Comparison of ENCODE assay signal across 9 mouse cellular contexts in genomic region chr15:78948152-78948725, GRCm38 (mm10). TPM values are rescaled to one million over a fixed set of nuclear protein-coding genes. Genes with fewer than 3 reads are reported as not detected.
DNase-seq lines count a peak whose midpoint lies in the region; ATAC-seq and TF ChIP-seq lines count a peak whose summit lies in the region.
"Had no signal": no experiment of that assay in that cellular context is flagged by ENCODE, and none has a peak within 500 bp of the region (broad histone marks: within the 10 kb centered on the region; RNA-seq: fewer than 3 reads in every experiment).

No protein-coding gene starts in this region.

- peaks cover 6 to 8% of the 10 kb centered on the region in 2 experiments; a peak in 3 of 4 replicates for H3K4me1 ChIP-seq in heart, embryonic 14.5 days (ENCODE audit: control insufficient read depth in 2 of 2, insufficient read depth in 2 of 2, low read length in 2 of 2)
- H3K4me1 ChIP-seq in cortical plate, adult 2 months (ENCODE audit: control insufficient read depth, insufficient read depth, low read length) = no peaks in the 10 kb centered on the region
- H3K4me1 ChIP-seq in hindbrain, embryonic 16.5 days (ENCODE audit: control insufficient read depth, insufficient read depth, low read depth, low read length) = peaks cover 13% of the 10 kb centered on the region

- H3K9ac ChIP-seq in heart, embryonic 14.5 days (ENCODE audit: low read length) = peak overlapping the region; percentile 68
- peak overlapping the region; percentile 77 for H3K9ac ChIP-seq in hindbrain, embryonic 16.5 days (ENCODE audit: low read depth, low read length)

- H3ac ChIP-seq in myocyte (ENCODE audit: control insufficient read depth, insufficient read length) = no peak overlapping the region

- H3K79me2 ChIP-seq in myocyte (ENCODE audit: control insufficient read depth, insufficient read depth) = no peaks in the 10 kb centered on the region

- no peak for DNase-seq in heart, postnatal 25 days (ENCODE audit: low spot score)
- DNase-seq in adrenal gland, postnatal 4 days (ENCODE audit: low spot score in 2 of 2) = no peak
- no peak for DNase-seq in thymus, postnatal 10 days (ENCODE audit: low spot score in 2 of 2)
- no peak for DNase-seq in cerebellum, adult 11-12 months

- intact Hi-C loops in heart, postnatal 25 days (cut with DNase I) = no loop called here

- TF ChIP-seq POLR2A in cortical plate, adult 2 months (IDR thresholded peaks at IDR 0.05; ENCODE audit: extremely low read depth, insufficient read depth, low read length) = no peak
- TF ChIP-seq POLR2A in myocyte (IDR thresholded peaks at IDR 0.05; ENCODE audit: insufficient read length, low read depth) = no peak

- TF ChIP-seq CTCF in cortical plate, adult 2 months (IDR thresholded peaks at IDR 0.05; ENCODE audit: extremely low read depth, insufficient read depth, low read length) = no peak

- no peak for ATAC-seq in heart, embryonic 14.5 days (ENCODE audit: insufficient number of reproducible peaks, insufficient read depth, low FRiP score, low read depth)
- peak; percentile 31 for ATAC-seq in hindbrain, embryonic 16.5 days

- H3K4me2 ChIP-seq in heart, embryonic 14.5 days (ENCODE audit: low read length) = peak overlapping the region; percentile 90
- peak overlapping the region; percentile 57 for H3K4me2 ChIP-seq in hindbrain, embryonic 16.5 days (ENCODE audit: low read length)
- peak overlapping the region; percentile 90 for H3K4me2 ChIP-seq in myocyte (ENCODE audit: low read depth)

- H3K27me3 ChIP-seq in heart, embryonic 14.5 days (ENCODE audit: control insufficient read depth, insufficient read depth, low read length) = peaks cover 4% of the 10 kb centered on the region; the same call in 1 of the 2 replicates
- H3K27me3 ChIP-seq in hindbrain, embryonic 16.5 days (replicated peaks; ENCODE audit: control insufficient read depth, insufficient read depth, low read length) = no peaks in the 10 kb centered on the region; the same call in 1 of the 2 replicates
- H3K27me3 ChIP-seq in myocyte (ENCODE audit: control insufficient read depth, insufficient read depth, insufficient read length) = no peaks in the 10 kb centered on the region
- H3K27me3 ChIP-seq: Patski had no signal

- no peaks in the 10 kb centered on the region for H3K36me3 ChIP-seq in heart, embryonic 14.5 days (ENCODE audit: control insufficient read depth, insufficient read depth, low read length)
- H3K36me3 ChIP-seq in hindbrain, embryonic 16.5 days (ENCODE audit: control insufficient read depth, insufficient read depth, low read length) = no peaks in the 10 kb centered on the region; the same call in 1 of the 2 replicates
- H3K36me3 ChIP-seq in myocyte (ENCODE audit: control insufficient read depth, insufficient read depth) = no peaks in the 10 kb centered on the region

- peak overlapping the region; percentile 45 to 54 for H3K4me3 ChIP-seq in heart, embryonic 14.5 days (ENCODE audit: control insufficient read depth in 1 of 2, insufficient read depth in 1 of 2, low read depth in 1 of 2, low read length in 2 of 2)
- peak overlapping the region; percentile 20 for H3K4me3 ChIP-seq in cortical plate, adult 2 months (ENCODE audit: insufficient read depth, low read length)
- H3K4me3 ChIP-seq in hindbrain, embryonic 16.5 days (ENCODE audit: low read length) = peak overlapping the region; percentile 66
- peak overlapping the region; percentile 25 for H3K4me3 ChIP-seq in myocyte

- no peaks in the 10 kb centered on the region for H3K9me3 ChIP-seq in heart, embryonic 14.5 days (ENCODE audit: control insufficient read depth, low read length)
- H3K9me3 ChIP-seq in hindbrain, embryonic 16.5 days (ENCODE audit: control insufficient read depth, low read length) = no peaks in the 10 kb centered on the region

- no peak overlapping the region for H3K27ac ChIP-seq in heart, embryonic 14.5 days (replicated peaks in 1 of 2; ENCODE audit: control insufficient read depth in 1 of 2, insufficient read depth in 1 of 2, low read depth in 2 of 2, low read length in 2 of 2)
- no peak overlapping the region for H3K27ac ChIP-seq in cortical plate, adult 2 months (ENCODE audit: insufficient read depth, low read length)
- H3K27ac ChIP-seq in hindbrain, embryonic 16.5 days (ENCODE audit: low read depth, low read length) = peak overlapping the region; percentile 77

- WGBS in heart, embryonic 14.5 days = 9% methylated on average over 11 of the region's 11 CpGs
- WGBS in hindbrain, embryonic 16.5 days = 2% methylated on average over 11 of the region's 11 CpGs

TF ChIP-seq in myocyte, 11 proteins besides CTCF, POLR2A, EP300 and RAD21:
- no peak for TF ChIP-seq E2F4 (IDR thresholded peaks at IDR 0.05; ENCODE audit: insufficient read depth)

RNA-seq across cellular contexts. Expression of gene Triobp, which starts 0.7 kb away (rescaled TPM):
- 34.9 and 41.1 TPM in 2 replicates for polyA plus RNA-seq in heart, embryonic 14.5 days (2014; fragmentation: Nextera tagmentation; extraction: Ambion mirVana)
- 10 to 100 TPM; 36.0 to 39.8 TPM for total RNA-seq in heart, postnatal 25 days (2021)
- polyA plus RNA-seq in cortical plate, adult 2 months (2012; rRNA removed) = 10.3 and 11.0 TPM in 2 replicates
- polyA plus RNA-seq in hindbrain, embryonic 16.5 days (2015; fragmentation: Nextera tagmentation; extraction: Ambion mirVana) = 36.1 and 40.4 TPM in 2 replicates
- 19.9 TPM for polyA plus RNA-seq in myocyte (2012; fragmentation: generic; extraction: Trizol)
- total RNA-seq in adrenal gland, postnatal 4 days (2021) = 100 to 1,000 TPM in 1 of 2 experiments, 10 to 100 TPM in 1; 96.9 to 112 TPM

RNA-seq across cellular contexts. Expression of gene Nol12, which starts 13.5 kb away (rescaled TPM):
- polyA plus RNA-seq in heart, embryonic 14.5 days (2014; fragmentation: Nextera tagmentation; extraction: Ambion mirVana) = 30.5 and 32.6 TPM in 2 replicates
- 10 to 100 TPM; 15.6 to 16.9 TPM for total RNA-seq in heart, postnatal 25 days (2021)
- polyA plus RNA-seq in cortical plate, adult 2 months (2012; rRNA removed) = 38.9 and 39.5 TPM in 2 replicates
- polyA plus RNA-seq in hindbrain, embryonic 16.5 days (2015; fragmentation: Nextera tagmentation; extraction: Ambion mirVana) = 63.6 and 68.1 TPM in 2 replicates
- polyA plus RNA-seq in myocyte (2012; fragmentation: generic; extraction: Trizol) = 101 TPM
- total RNA-seq in adrenal gland, postnatal 4 days (2021) = 10 to 100 TPM; 40.0 to 47.3 TPM

RNA-seq across cellular contexts. Expression of gene Lgals1, which starts 21.7 kb away (rescaled TPM):
- polyA plus RNA-seq in heart, embryonic 14.5 days (2014; fragmentation: Nextera tagmentation; extraction: Ambion mirVana) = 708 and 842 TPM in 2 replicates
- 100 to 1,000 TPM; 188 to 192 TPM for total RNA-seq in heart, postnatal 25 days (2021)
- 42.9 and 44.4 TPM in 2 replicates for polyA plus RNA-seq in cortical plate, adult 2 months (2012; rRNA removed)
- polyA plus RNA-seq in hindbrain, embryonic 16.5 days (2015; fragmentation: Nextera tagmentation; extraction: Ambion mirVana) = 105 and 169 TPM in 2 replicates
- 13,722 TPM for polyA plus RNA-seq in myocyte (2012; fragmentation: generic; extraction: Trizol)
- 100 to 1,000 TPM; 382 to 438 TPM for total RNA-seq in adrenal gland, postnatal 4 days (2021)

RNA-seq across cellular contexts. Expression of gene Pdxp, which starts 34.5 kb away (rescaled TPM):
- polyA plus RNA-seq in heart, embryonic 14.5 days (2014; fragmentation: Nextera tagmentation; extraction: Ambion mirVana) = 26.2 and 26.6 TPM in 2 replicates
- 1 to 10 TPM in 1 of 2 experiments, under 1 TPM in 1; 0.75 to 1.4 TPM for total RNA-seq in heart, postnatal 25 days (2021)
- 226 and 238 TPM in 2 replicates for polyA plus RNA-seq in cortical plate, adult 2 months (2012; rRNA removed)
- polyA plus RNA-seq in hindbrain, embryonic 16.5 days (2015; fragmentation: Nextera tagmentation; extraction: Ambion mirVana) = 94.7 and 96.9 TPM in 2 replicates
- polyA plus RNA-seq in myocyte (2012; fragmentation: generic; extraction: Trizol) = 33.1 TPM
- total RNA-seq in adrenal gland, postnatal 4 days (2021) = 1 to 10 TPM; 9.8 to 9.9 TPM

RNA-seq across cellular contexts. Expression of gene Sh3bp1, which starts 48.7 kb away (rescaled TPM):
- 13.6 and 14.5 TPM in 2 replicates for polyA plus RNA-seq in heart, embryonic 14.5 days (2014; fragmentation: Nextera tagmentation; extraction: Ambion mirVana)
- 1 to 10 TPM; 4.1 to 4.8 TPM for total RNA-seq in heart, postnatal 25 days (2021)
- 39.5 and 42.2 TPM in 2 replicates for polyA plus RNA-seq in cortical plate, adult 2 months (2012; rRNA removed)
- polyA plus RNA-seq in hindbrain, embryonic 16.5 days (2015; fragmentation: Nextera tagmentation; extraction: Ambion mirVana) = 4.5 and 6.7 TPM in 2 replicates
- 11.1 TPM for polyA plus RNA-seq in myocyte (2012; fragmentation: generic; extraction: Trizol)
- 10 to 100 TPM; 25.3 to 26.0 TPM for total RNA-seq in adrenal gland, postnatal 4 days (2021)

Comparison
In these comparisons a context has a peak if more than half of its experiments do, and no peak if none do; other contexts are left out.
1. RNA of gene Lgals1, which starts 21.7 kb away (polyA plus RNA-seq): 13,722 TPM in myocyte (single experiment); 708 to 842 TPM in heart, embryonic 14.5 days, 105 to 169 TPM in hindbrain, embryonic 16.5 days and 42.9 to 44.4 TPM in cortical plate, adult 2 months; every median in the first group is over 10 times any median in the second.
2. Peak in every context shown above with its lines, with median percentiles within 50 percentile points of each other: H3K4me2 ChIP-seq and H3K4me3 ChIP-seq.